Mouse (Mus musculus) frontal cortex, adult 2 months (tissue): ENCODE data around the gene Ubald2. TPM values are rescaled to one million over a fixed set of nuclear protein-coding genes. Genes with fewer than 3 reads are reported as not detected.
A peak's percentile ranks its signal among the peaks of the same experiment; 100 is the strongest.
"Not testable (repeated sequence)": the region's sequence is repeated elsewhere in the genome, so short reads cannot be mapped to it uniquely, and the experiment has no call there.

Experiments
- DNase-seq, 2 experiments: peaks; one replicate each; pipeline ENCODE4 v3.0.0; 2022; ENCODE audit warnings: low spot score in 1 of 2; ENCODE audit errors: extremely low spot score in 1 of 2
- polyA plus RNA-seq: library from polyadenylated mRNA; depleted of rRNA; stranded (reverse); fragments of >200 nt; gene quantifications from 2 replicates; pipeline ENCODE4 v1.2.3, GENCODE M21; 2012; rRNA removed

Gene Ubald2
- polyA plus RNA-seq = 58.7 TPM in 2 replicates

GRCm38 (mm10) chr11:116433356-116434286 lies at the start of gene Ubald2:
Ubald2 (plus strand) TSS chr11:116434094.
- DNase-seq = peak; percentile 99

GRCm38 (mm10) chr11:116384171-116384570 lies 49.7 kb upstream of the Ubald2 start:
- no peak for DNase-seq

GRCm38 (mm10) chr11:116385999-116386398 lies 47.9 kb upstream of the Ubald2 start:
- DNase-seq = no peak

GRCm38 (mm10) chr11:116387086-116388071 lies 46.5 kb upstream of the Ubald2 start:
- peak in 1 of 2 experiments; percentile 16 for DNase-seq

GRCm38 (mm10) chr11:116388841-116389480 lies 44.9 kb upstream of the Ubald2 start:
- DNase-seq = peak in 1 of 2 experiments; percentile 55

GRCm38 (mm10) chr11:116394769-116395168 lies 39.1 kb upstream of the Ubald2 start:
- no peak for DNase-seq

- DNase-seq = no peak
Measured at GRCm38 (mm10) chr11:116396276-116396933, 37.5 kb upstream of the Ubald2 start.

- no peak for DNase-seq
Measured at GRCm38 (mm10) chr11:116396934-116397330, 37.0 kb upstream of the Ubald2 start.

GRCm38 (mm10) chr11:116397517-116398347 lies 36.2 kb upstream of the Ubald2 start:
- no peak for DNase-seq

- DNase-seq = no peak
Measured at GRCm38 (mm10) chr11:116398348-116398677, 35.6 kb upstream of the Ubald2 start.

- no peak for DNase-seq
Measured at GRCm38 (mm10) chr11:116400560-116400959, 33.3 kb upstream of the Ubald2 start.

- no peak for DNase-seq
Measured at GRCm38 (mm10) chr11:116405601-116406000, 28.3 kb upstream of the Ubald2 start.

- peak in 1 of 2 experiments; percentile 38 for DNase-seq
Measured at GRCm38 (mm10) chr11:116406231-116406728, 27.6 kb upstream of the Ubald2 start.

- no peak for DNase-seq
Measured at GRCm38 (mm10) chr11:116409008-116409407, 24.9 kb upstream of the Ubald2 start.

GRCm38 (mm10) chr11:116410415-116410814 lies 23.5 kb upstream of the Ubald2 start:
- not testable (repeated sequence) for DNase-seq

- no peak for DNase-seq
Measured at GRCm38 (mm10) chr11:116411582-116411981, 22.3 kb upstream of the Ubald2 start.

- no peak for DNase-seq
Measured at GRCm38 (mm10) chr11:116412028-116412827, 21.7 kb upstream of the Ubald2 start.
